Mouse (Mus musculus) stomach, embryonic 15.5 days (tissue): ENCODE results near the gene Mmd. TPM values are rescaled to one million over a fixed set of nuclear protein-coding genes. Genes with fewer than 3 reads are reported as not detected.

Source experiments
- ATAC-seq: fragments of 200-750 bp; cut with Nextera tagmentation; 2 replicates; pipeline ENCODE4 v1.8.0; 2017; ENCODE audit warnings: low read depth, moderate number of reproducible peaks, moderate TSS enrichment; ENCODE audit not compliant: insufficient read depth, low FRiP score
- H3K27ac ChIP-seq: fragments of 300-500 bp; sonication (generic); 2 replicates; pipeline ENCODE4 v1.5.1; 2015; ENCODE audit warnings: mild to moderate bottlenecking, inconsistent platforms
- H3K27me3 ChIP-seq: fragments of 300-500 bp; sonication (generic); replicated peaks from 2 replicates; pipeline ENCODE4 v1.6.1; 2015; ENCODE audit warnings: inconsistent platforms
- H3K36me3 ChIP-seq: fragments of 300-500 bp; sonication (generic); 2 replicates; pipeline ENCODE4 v1.6.1; 2015; ENCODE audit warnings: inconsistent platforms
- H3K4me1 ChIP-seq: fragments of 300-500 bp; sonication (generic); 2 replicates; pipeline ENCODE4 v1.6.1; 2015; ENCODE audit warnings: inconsistent platforms
- H3K4me2 ChIP-seq: fragments of 300-500 bp; sonication (generic); 2 replicates; pipeline ENCODE4 v1.6.1; 2015; ENCODE audit warnings: mild to moderate bottlenecking, inconsistent platforms
- H3K4me3 ChIP-seq: fragments of 300-500 bp; sonication (generic); replicated peaks from 2 replicates; pipeline ENCODE4 v1.5.1; 2015; ENCODE audit warnings: inconsistent platforms
- H3K9ac ChIP-seq: fragments of 300-500 bp; sonication (generic); 2 replicates; pipeline ENCODE4 v1.6.1; 2015; ENCODE audit warnings: inconsistent platforms
- H3K9me3 ChIP-seq: fragments of 300-500 bp; sonication (generic); 2 replicates; pipeline ENCODE4 v1.6.1; 2016; ENCODE audit warnings: inconsistent platforms
- WGBS: fragments of 180-500 bp; shearing (Covaris S2); methylation state at CpG from one replicate; pipeline ENCODE4 v1.1.7; 2015; 5-methylcytosine and 5-hydroxymethylcytosine counted together
- polyA plus RNA-seq: library from polyadenylated mRNA; unstranded; fragments of >200 nt; fragmentation: Nextera tagmentation; extraction: Ambion mirVana; gene quantifications from 2 replicates; pipeline ENCODE4 v1.2.1, GENCODE M21; 2015

The Mmd gene
- polyA plus RNA-seq, 1 experiment from 2014 or later, result 47.2 TPM

GRCm38 (mm10) chr11:90232685-90233084 is 16.6 kb upstream of the Mmd start:
- H3K4me1 ChIP-seq, result peaks cover 6% of the 10 kb centered on the region; the same call in 1 of the 2 replicates
- H3K9ac ChIP-seq, result no peak overlapping the region
- no peaks in the 10 kb centered on the region for H3K27me3 ChIP-seq
- H3K9me3 ChIP-seq, result no peaks in the 10 kb centered on the region
- 16% methylated on average over 4 of the region's 4 CpGs for WGBS
- H3K4me3 ChIP-seq, result no peak overlapping the region
- no peaks in the 10 kb centered on the region for H3K36me3 ChIP-seq
- no peak for ATAC-seq
- H3K27ac ChIP-seq, result no peak overlapping the region
- no peak overlapping the region for H3K4me2 ChIP-seq

GRCm38 (mm10) chr11:90235221-90235620 is 14.0 kb upstream of the Mmd start:
- Histone ChIP-seq H3K27ac (no peak overlapping the region), H3K4me2 (no peak overlapping the region), H3K9ac (no peak overlapping the region), H3K4me3 (no peak overlapping the region), H3K9me3 (no peaks in the 10 kb centered on the region), H3K4me1 (peaks cover 1% of the 10 kb centered on the region; the same call in 1 of the 2 replicates), H3K27me3 (no peaks in the 10 kb centered on the region), H3K36me3 (no peaks in the 10 kb centered on the region)
- 75% methylated on average over 5 of the region's 5 CpGs for WGBS
- no peak for ATAC-seq

DNA sequence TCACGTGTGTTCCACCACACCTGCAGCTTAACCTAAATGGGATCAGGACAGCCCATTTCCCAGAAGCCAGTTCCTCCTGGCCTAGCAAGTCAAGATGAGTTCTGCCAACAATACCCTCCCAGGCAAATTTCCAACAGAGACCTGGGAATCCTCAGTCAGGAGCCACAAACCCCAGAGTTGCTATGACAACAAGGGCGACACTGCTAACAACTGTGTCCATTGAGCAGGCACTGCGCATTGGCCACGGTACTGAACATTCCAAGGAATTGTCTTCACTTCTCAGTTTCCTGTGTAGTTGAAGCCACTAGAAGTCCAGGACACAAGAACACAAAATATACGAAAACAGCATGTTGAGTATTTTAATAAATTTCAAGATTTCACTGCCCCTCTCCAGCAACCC is 11.6 kb upstream of the Mmd start:
- WGBS, result 70% methylated on average over 5 of the region's 5 CpGs
- H3K4me1 ChIP-seq, result no peaks in the 10 kb centered on the region
- no peak overlapping the region for H3K4me3 ChIP-seq
- no peak for ATAC-seq
- H3K27me3 ChIP-seq, result no peaks in the 10 kb centered on the region
- H3K4me2 ChIP-seq, result no peak overlapping the region
- H3K9me3 ChIP-seq, result no peaks in the 10 kb centered on the region
- H3K36me3 ChIP-seq, result no peaks in the 10 kb centered on the region
- no peak overlapping the region for H3K9ac ChIP-seq
- H3K27ac ChIP-seq, result no peak overlapping the region

DNA sequence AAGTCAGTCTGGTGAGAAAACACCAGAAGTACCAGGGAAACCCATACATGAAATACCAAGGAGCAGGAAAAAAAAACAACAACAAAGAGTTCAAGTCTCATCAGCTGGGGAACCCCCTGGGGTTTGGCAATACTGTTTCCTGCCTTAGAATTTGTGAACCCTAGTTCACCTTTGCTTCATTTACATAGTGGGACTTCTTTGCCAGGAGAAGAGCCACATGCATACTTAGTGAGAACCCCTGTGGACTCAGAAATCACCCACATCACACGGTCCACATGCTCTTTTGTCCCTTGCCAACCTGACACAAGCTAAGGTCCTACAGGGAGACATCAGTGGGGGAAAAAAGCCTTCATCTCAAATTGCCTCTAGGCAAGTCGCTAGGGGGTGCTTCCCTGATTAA is 10.6 kb upstream of the Mmd start:
- Histone ChIP-seq H3K27me3 (no peaks in the 10 kb centered on the region), H3K9ac (no peak overlapping the region), H3K4me2 (no peak overlapping the region), H3K36me3 (no peaks in the 10 kb centered on the region), H3K4me3 (no peak overlapping the region), H3K27ac (no peak overlapping the region), H3K9me3 (no peaks in the 10 kb centered on the region), H3K4me1 (no peaks in the 10 kb centered on the region)
- whole genome bisulfite sequencing, result 35% methylated on average over 2 of the region's 2 CpGs
- no peak for ATAC-seq

DNA sequence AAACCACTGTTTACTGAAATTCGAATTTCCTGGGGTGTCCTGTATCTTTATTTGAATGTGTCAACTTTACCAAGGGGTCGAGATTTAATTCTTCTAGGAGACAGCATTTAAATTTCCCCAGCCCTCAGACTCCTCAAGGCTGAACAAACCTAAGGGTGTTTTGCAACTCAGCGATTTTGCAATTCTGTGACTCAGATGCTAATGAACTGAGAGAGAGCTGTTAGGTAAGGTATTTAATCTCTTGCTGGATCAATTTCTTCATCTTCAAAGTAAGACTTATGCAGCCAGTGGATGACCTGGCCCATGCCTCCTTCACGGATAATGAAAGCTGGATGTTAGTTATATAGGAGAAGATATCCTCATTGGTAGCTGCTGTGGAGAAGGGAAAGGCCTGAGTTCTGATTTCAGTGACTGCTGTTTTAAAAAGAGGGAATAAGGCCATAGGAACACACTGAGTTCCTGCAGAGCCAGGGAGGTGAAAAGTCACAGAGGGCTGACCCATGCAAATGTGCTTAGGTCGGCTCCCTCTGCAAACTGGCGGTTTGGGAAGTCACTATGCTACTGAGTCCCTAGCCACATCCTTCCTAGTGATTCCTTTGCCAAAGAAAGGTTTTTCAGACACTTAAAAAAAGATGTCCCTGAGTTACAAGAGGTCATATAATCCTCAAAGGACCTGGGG is 8.5 kb upstream of the Mmd start:
- no peak for ATAC-seq
- no peak overlapping the region for H3K9ac ChIP-seq
- no peaks in the 10 kb centered on the region for H3K9me3 ChIP-seq
- 25% methylated on average over 6 of the region's 6 CpGs for WGBS
- H3K4me1 ChIP-seq, result no peaks in the 10 kb centered on the region
- H3K4me3 ChIP-seq, result no peak overlapping the region
- H3K4me2 ChIP-seq, result no peak overlapping the region
- no peaks in the 10 kb centered on the region for H3K36me3 ChIP-seq
- H3K27ac ChIP-seq, result no peak overlapping the region; the same call in 1 of the 2 replicates
- H3K27me3 ChIP-seq, result no peaks in the 10 kb centered on the region

GRCm38 (mm10) chr11:90241874-90242273 is 7.4 kb upstream of the Mmd start:
- Histone ChIP-seq H3K4me1 (no peaks in the 10 kb centered on the region), H3K27me3 (no peaks in the 10 kb centered on the region), H3K9ac (no peak overlapping the region), H3K27ac (no peak overlapping the region), H3K4me2 (no peak overlapping the region), H3K36me3 (no peaks in the 10 kb centered on the region), H3K9me3 (no peaks in the 10 kb centered on the region), H3K4me3 (no peak overlapping the region)
- 84% methylated on average over 2 of the region's 2 CpGs for WGBS
- no peak for ATAC-seq

DNA sequence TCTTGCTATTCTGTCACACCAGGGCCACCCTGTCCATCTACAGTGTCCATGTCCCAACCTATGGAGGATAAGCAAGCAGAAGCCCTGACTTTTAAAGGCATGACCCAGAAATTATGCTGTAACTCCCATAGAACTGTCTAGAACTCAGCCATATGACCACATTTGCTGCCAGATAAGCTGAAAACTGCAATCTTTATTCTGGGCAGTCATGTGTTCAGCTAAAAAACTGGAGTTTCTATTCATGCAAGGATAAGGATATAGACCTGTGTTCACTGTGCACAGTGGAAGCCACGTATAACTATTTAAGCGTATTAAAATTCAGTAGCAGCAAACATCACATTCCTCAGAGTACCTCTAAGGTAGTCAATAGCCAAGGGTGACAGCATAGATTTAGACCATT is 6.0 kb upstream of the Mmd start:
- Histone ChIP-seq H3K9me3 (no peaks in the 10 kb centered on the region), H3K4me2 (no peak overlapping the region), H3K9ac (no peak overlapping the region), H3K36me3 (no peaks in the 10 kb centered on the region), H3K4me3 (no peak overlapping the region), H3K4me1 (no peaks in the 10 kb centered on the region; the same call in 1 of the 2 replicates), H3K27ac (no peak overlapping the region), H3K27me3 (no peaks in the 10 kb centered on the region)
- 89% methylated on average over 2 of the region's 2 CpGs for WGBS
- ATAC-seq, result no peak

GRCm38 (mm10) chr11:90245630-90246029 is 3.6 kb upstream of the Mmd start:
- no peak overlapping the region for H3K27ac ChIP-seq

DNA sequence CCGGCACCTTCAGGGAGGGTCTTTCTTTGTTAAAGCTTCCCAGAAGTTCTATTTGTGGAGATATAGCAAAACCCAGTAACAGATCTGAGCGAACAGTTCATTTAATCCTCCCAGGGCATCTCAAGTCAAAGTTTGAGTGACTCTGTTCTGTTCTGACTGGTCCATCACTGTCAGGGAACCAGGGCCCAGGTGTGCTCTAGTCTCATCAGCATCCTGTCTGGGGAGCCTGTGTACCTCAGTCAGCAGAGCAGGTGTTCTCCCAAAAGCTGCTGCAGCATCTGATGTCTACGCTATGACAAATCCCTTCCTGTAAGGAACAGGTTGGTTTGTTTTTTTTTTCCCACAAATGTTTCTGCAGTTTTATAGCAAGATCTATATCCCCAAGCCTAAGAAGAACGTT is 2.6 kb upstream of the Mmd start:
- Histone ChIP-seq H3K4me3 (no peak overlapping the region), H3K9ac (no peak overlapping the region), H3K36me3 (no peaks in the 10 kb centered on the region), H3K4me2 (no peak overlapping the region), H3K27me3 (no peaks in the 10 kb centered on the region), H3K4me1 (no peaks in the 10 kb centered on the region; the same call in none of the 2 replicates), H3K9me3 (no peaks in the 10 kb centered on the region), H3K27ac (no peak overlapping the region)
- WGBS, result 78% methylated on average over 4 of the region's 4 CpGs
- no peak for ATAC-seq

More at GRCm38 (mm10) chr11:90245630-90246029, 3.6 kb upstream of the Mmd start:
- no peak overlapping the region for H3K4me2 ChIP-seq
- no peaks in the 10 kb centered on the region for H3K27me3 ChIP-seq
- no peak overlapping the region for H3K9ac ChIP-seq
- no peak for ATAC-seq
- no peak overlapping the region for H3K4me3 ChIP-seq
- no peaks in the 10 kb centered on the region; the same call in none of the 2 replicates for H3K4me1 ChIP-seq
- no peaks in the 10 kb centered on the region for H3K9me3 ChIP-seq
- H3K36me3 ChIP-seq, result no peaks in the 10 kb centered on the region
- WGBS, result 74% methylated on average over 6 of the region's 6 CpGs

GRCm38 (mm10) chr11:90247793-90248192 is 1.5 kb upstream of the Mmd start:
- 65% methylated on average over 4 of the region's 4 CpGs for WGBS
- no peak for ATAC-seq
- H3K4me1 ChIP-seq, result no peaks in the 10 kb centered on the region; the same call in none of the 2 replicates
- H3K27me3 ChIP-seq, result no peaks in the 10 kb centered on the region
- no peak overlapping the region for H3K9ac ChIP-seq
- H3K36me3 ChIP-seq, result no peaks in the 10 kb centered on the region
- no peak overlapping the region for H3K4me2 ChIP-seq
- H3K27ac ChIP-seq, result no peak overlapping the region
- no peaks in the 10 kb centered on the region for H3K9me3 ChIP-seq
- H3K4me3 ChIP-seq, result no peak overlapping the region

GRCm38 (mm10) chr11:90249701-90250141 is 465 bp downstream of the Mmd start:
- under 1% methylated on average over 22 of the region's 22 CpGs for WGBS
- peak; percentile 4; the same call in 1 of the 2 replicates for ATAC-seq
- peak overlapping the region; percentile 83 for H3K27ac ChIP-seq

DNA sequence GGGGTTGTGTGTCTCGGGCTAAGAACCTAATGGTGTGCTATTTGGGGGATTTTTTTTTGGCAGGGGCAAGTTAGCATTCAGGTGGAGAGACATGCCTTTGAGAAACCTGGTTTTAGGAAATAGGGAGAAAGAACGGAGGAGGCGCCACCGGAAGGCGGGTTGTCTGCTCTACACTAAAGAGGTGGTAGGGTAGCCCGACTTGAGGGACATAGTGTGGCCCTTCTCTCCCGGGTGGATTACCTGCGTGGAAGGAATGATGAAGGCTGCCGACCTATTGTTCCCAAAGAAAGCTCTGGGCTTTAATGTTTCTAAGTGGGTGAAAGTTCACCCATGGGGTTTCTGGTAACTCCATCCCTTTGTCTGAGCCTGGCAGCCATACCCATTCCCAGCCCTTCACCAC is 933 bp downstream of the Mmd start:
- no peak for ATAC-seq
- Histone ChIP-seq H3K4me2 (peak overlapping the region; percentile 72), H3K27ac (peak overlapping the region; percentile 83; the same call in 1 of the 2 replicates), H3K27me3 (no peaks in the 10 kb centered on the region), H3K9ac (peak overlapping the region; percentile 70), H3K4me1 (no peaks in the 10 kb centered on the region; the same call in none of the 2 replicates), H3K9me3 (no peaks in the 10 kb centered on the region), H3K4me3 (peak overlapping the region; percentile 77), H3K36me3 (no peaks in the 10 kb centered on the region)
- WGBS, result 2% methylated on average over 9 of the region's 9 CpGs

More at GRCm38 (mm10) chr11:90249701-90250141, 465 bp downstream of the Mmd start:
- Histone ChIP-seq H3K36me3 (no peaks in the 10 kb centered on the region), H3K4me3 (peak overlapping the region; percentile 77), H3K27me3 (no peaks in the 10 kb centered on the region), H3K4me1 (no peaks in the 10 kb centered on the region; the same call in none of the 2 replicates), H3K9ac (peak overlapping the region; percentile 70), H3K4me2 (peak overlapping the region; percentile 72), H3K9me3 (no peaks in the 10 kb centered on the region)
